In genomic region chr9:68131263-68131662, GRCm38 (mm10) we compare ENCODE assay signal across 8 mouse cellular contexts.
DNase-seq lines count a peak whose midpoint lies in the region; ATAC-seq lines count a peak whose summit lies in the region.

No protein-coding gene starts in this region.

- no peak for ATAC-seq in megakaryocyte, adult 5-6 weeks (ENCODE audit: poor library complexity, severe bottlenecking)

- DNase-seq in gastrocnemius, adult 18-20 months (ENCODE audit: low spot score) = peak; percentile 30
- no peak for DNase-seq in gastrocnemius, postnatal 10 days
- DNase-seq in right cerebral cortex, adult 18-20 months = peak; percentile 12
- DNase-seq in right cerebral cortex, postnatal 14 days = no peak
- peak; percentile 58 for DNase-seq in kidney, postnatal 14 days
- DNase-seq in lung, postnatal 4 days = peak; percentile 18 to 42
- no peak for DNase-seq in adrenal gland, adult (ENCODE audit: inconsistent age in 2 of 2, low spot score in 1 of 2)

Comparison
In these comparisons a context has a peak if more than half of its experiments do, and no peak if none do; other contexts are left out.
1. DNase-seq: peak in gastrocnemius, adult 18-20 months (single experiment), right cerebral cortex, adult 18-20 months (single experiment), kidney, postnatal 14 days (single experiment) and lung, postnatal 4 days (2 of 2); none in gastrocnemius, postnatal 10 days (single experiment), right cerebral cortex, postnatal 14 days (single experiment) and adrenal gland, adult (0 of 2).